Mouse (Mus musculus): ENCODE data around the gene Wfdc6a. TPM values are rescaled to one million over a fixed set of nuclear protein-coding genes. Genes with fewer than 3 reads are reported as not detected.
"Not testable (repeated sequence)": the region's sequence is repeated elsewhere in the genome, so short reads cannot be mapped to it uniquely, and the experiment has no call there.

Wfdc6a gene
- total and polyA plus RNA-seq, 2 experiments from 2014 or later: not detected

DNA sequence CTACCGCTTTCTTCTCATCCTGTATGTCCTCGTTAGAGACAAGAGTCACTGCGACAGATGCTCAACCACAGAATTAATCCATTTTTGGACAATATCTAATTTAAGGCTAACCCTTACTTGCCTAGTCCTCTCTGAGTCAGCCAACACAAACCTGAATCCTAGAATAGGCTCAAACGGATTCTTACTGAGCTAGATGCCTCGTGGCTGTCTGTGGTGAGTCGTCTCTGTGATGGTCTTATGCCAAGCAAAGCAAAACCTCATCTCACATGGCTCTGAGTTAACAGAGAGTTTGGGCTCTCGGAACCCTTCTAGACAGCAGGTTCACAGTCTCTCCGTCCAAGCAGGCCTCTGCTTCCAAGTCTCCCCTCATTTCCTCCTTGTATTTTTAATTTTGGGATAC lies 19.2 kb upstream of the Wfdc6a start:
- ATAC-seq (ENCODE audit: low FRiP score) (no peak), DNase-seq (ENCODE audit: low spot score) (no peak)
- 97% methylated on average over 8 of the region's 8 CpGs for WGBS
- H3K4me3 ChIP-seq (ENCODE audit: low read depth, low read length): no peak overlapping the region
- no peak overlapping the region for H3K27ac ChIP-seq (ENCODE audit: low read depth, low read length)
- no peak overlapping the region for H3K9ac ChIP-seq (replicated peaks; ENCODE audit: low read length, poor library complexity, severe bottlenecking)
- H3K36me3 ChIP-seq (ENCODE audit: insufficient read depth, low read length): no peaks in the 10 kb centered on the region
- H3K27me3 ChIP-seq (ENCODE audit: insufficient read depth, low read length): no peaks in the 10 kb centered on the region
- no peaks in the 10 kb centered on the region for H3K9me3 ChIP-seq (ENCODE audit: low read length)
- TF ChIP-seq CTCF (IDR thresholded peaks at IDR 0.05): no peak
- H3K4me2 ChIP-seq (ENCODE audit: low read depth, low read length, poor library complexity, severe bottlenecking): no peak overlapping the region
- no peaks in the 10 kb centered on the region for H3K4me1 ChIP-seq (ENCODE audit: insufficient read depth, low read length)

DNA sequence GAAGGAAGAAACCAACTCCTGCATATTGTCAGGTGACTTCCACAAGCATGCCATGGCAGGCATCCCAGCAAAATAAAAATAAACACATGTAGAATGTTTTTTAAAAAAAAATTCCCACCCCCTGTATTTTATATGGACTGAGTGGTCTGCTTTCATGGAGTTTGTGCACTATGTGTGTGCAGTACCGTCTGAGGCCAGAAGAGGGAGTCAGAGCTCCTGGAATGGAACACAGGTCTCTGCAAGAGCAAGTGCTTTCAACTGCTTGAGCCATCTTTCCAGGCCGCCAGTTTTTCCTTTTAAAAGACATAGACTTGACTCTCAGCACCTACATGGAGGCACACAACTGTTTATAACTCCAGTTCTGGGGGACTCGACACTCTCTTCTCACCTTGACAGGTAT lies 18.2 kb upstream of the Wfdc6a start:
- no peaks in the 10 kb centered on the region for H3K4me1 ChIP-seq (ENCODE audit: insufficient read depth, low read length)
- 92% methylated on average over 3 of the region's 3 CpGs for WGBS
- no peak for ATAC-seq (ENCODE audit: low FRiP score)

DNA sequence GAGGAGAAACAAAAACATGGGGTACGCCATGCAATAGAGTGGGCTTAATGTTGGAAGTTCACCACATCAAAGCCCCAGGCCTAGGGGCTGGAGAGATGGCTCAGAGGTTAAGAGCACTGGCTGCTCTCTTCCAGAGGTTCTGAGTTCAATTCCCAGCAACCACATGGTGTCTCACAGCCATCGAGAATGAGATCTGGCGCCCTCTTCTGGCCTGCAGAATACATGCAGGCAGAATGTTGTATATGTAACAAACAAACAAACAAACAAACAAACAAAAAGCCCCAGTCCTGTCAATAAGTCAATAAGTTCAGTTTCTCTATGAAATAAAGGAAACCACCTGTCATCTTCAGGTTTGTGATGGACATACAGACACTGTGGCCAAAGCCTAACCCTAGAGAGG lies 14.9 kb upstream of the Wfdc6a start:
- Histone ChIP-seq H3K27me3 (ENCODE audit: insufficient read depth, low read length) (no peaks in the 10 kb centered on the region), H3K27ac (ENCODE audit: low read depth, low read length) (no peak overlapping the region), H3K9ac (replicated peaks; ENCODE audit: low read length, poor library complexity, severe bottlenecking) (no peak overlapping the region), H3K4me3 (ENCODE audit: low read depth, low read length) (no peak overlapping the region), H3K4me2 (ENCODE audit: low read depth, low read length, poor library complexity, severe bottlenecking) (no peak overlapping the region), H3K36me3 (ENCODE audit: insufficient read depth, low read length) (no peaks in the 10 kb centered on the region), H3K4me1 (ENCODE audit: insufficient read depth, low read length) (no peaks in the 10 kb centered on the region), H3K9me3 (ENCODE audit: low read length) (no peaks in the 10 kb centered on the region)
- TF ChIP-seq CTCF (IDR thresholded peaks at IDR 0.05): peak; percentile 32; the same call in 1 of the 2 replicates
- no peak for ATAC-seq (ENCODE audit: low FRiP score)
- 65% methylated on average over 3 of the region's 3 CpGs for WGBS
- no peak for DNase-seq (ENCODE audit: low spot score)

More for the DNA sequence above, 18.2 kb upstream of the Wfdc6a start:
- Histone ChIP-seq H3K27me3 (ENCODE audit: insufficient read depth, low read length) (no peaks in the 10 kb centered on the region), H3K9ac (replicated peaks; ENCODE audit: low read length, poor library complexity, severe bottlenecking) (no peak overlapping the region), H3K36me3 (ENCODE audit: insufficient read depth, low read length) (no peaks in the 10 kb centered on the region), H3K4me2 (ENCODE audit: low read depth, low read length, poor library complexity, severe bottlenecking) (no peak overlapping the region), H3K27ac (ENCODE audit: low read depth, low read length) (no peak overlapping the region), H3K9me3 (ENCODE audit: low read length) (no peaks in the 10 kb centered on the region), H3K4me3 (ENCODE audit: low read depth, low read length) (no peak overlapping the region)
- TF ChIP-seq CTCF (IDR thresholded peaks at IDR 0.05): peak; percentile 11; the same call in 1 of the 2 replicates
- no peak for DNase-seq (ENCODE audit: low spot score)

DNA sequence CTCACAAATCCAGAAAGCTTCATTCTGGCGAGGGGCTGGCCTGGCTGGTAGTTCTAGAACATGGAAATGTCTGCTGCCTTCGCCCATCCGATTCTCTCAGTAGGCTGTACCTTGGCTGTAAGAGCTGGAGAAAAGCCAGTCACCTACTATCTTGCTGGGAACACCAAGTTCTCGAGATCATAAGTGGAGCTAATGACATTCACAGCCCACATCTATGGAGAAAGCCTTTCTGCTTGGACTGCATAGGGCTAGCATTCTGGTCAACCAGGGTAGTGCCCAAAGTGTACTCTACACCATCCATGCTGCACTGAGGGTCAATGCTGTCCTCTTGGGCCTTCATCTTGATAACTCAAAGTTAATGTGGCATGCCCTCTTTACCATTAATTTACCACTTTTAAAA lies 8.2 kb upstream of the Wfdc6a start, which contains the start of gene Eppin:
TSS of gene Eppin (minus strand) at position 101 of the 400 bp plus-strand sequence.
- ATAC-seq (ENCODE audit: low FRiP score) (no peak), DNase-seq (ENCODE audit: low spot score) (no peak)
- no peaks in the 10 kb centered on the region for H3K4me1 ChIP-seq (ENCODE audit: insufficient read depth, low read length)
- no peak within 1 kb of the TSS for H3K4me2 ChIP-seq (ENCODE audit: low read depth, low read length, poor library complexity, severe bottlenecking)
- no peak within 1 kb of the TSS for H3K27ac ChIP-seq (ENCODE audit: low read depth, low read length)
- no peak within 1 kb of the TSS for H3K4me3 ChIP-seq (ENCODE audit: low read depth, low read length)
- no peaks in the 10 kb centered on the region for H3K36me3 ChIP-seq (ENCODE audit: insufficient read depth, low read length)
- H3K9ac ChIP-seq (replicated peaks; ENCODE audit: low read length, poor library complexity, severe bottlenecking): no peak within 1 kb of the TSS
- TF ChIP-seq CTCF (IDR thresholded peaks at IDR 0.05): no peak
- H3K9me3 ChIP-seq (ENCODE audit: low read length): no peaks in the 10 kb centered on the region
- H3K27me3 ChIP-seq (ENCODE audit: insufficient read depth, low read length): no peaks in the 10 kb centered on the region
- 83% methylated on average over 4 of the region's 4 CpGs for WGBS

DNA sequence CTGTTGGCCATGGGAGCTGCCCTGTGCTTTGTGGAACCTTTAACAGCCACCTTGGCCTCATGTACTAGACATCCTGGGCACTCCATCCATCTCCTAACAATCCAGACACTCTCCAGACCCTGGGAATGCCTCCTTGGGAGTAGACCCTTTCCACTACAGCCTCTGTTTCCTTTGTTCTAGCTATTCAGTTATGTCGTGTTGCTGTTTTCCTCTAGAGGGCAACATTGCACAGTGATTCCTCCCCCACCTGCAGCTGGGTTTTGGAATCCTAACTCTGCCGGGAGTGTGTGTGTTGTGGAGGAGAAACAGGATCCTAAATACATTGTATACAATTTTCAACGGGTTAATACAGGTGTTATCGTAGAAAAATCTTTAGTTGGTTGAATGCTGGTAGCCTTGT lies 6.8 kb upstream of the Wfdc6a start:
- Histone ChIP-seq H3K9me3 (ENCODE audit: low read length) (no peaks in the 10 kb centered on the region), H3K36me3 (ENCODE audit: insufficient read depth, low read length) (no peaks in the 10 kb centered on the region), H3K4me2 (ENCODE audit: low read depth, low read length, poor library complexity, severe bottlenecking) (no peak overlapping the region), H3K4me3 (ENCODE audit: low read depth, low read length) (no peak overlapping the region), H3K9ac (replicated peaks; ENCODE audit: low read length, poor library complexity, severe bottlenecking) (no peak overlapping the region; the same call in 1 of the 2 replicates), H3K4me1 (ENCODE audit: insufficient read depth, low read length) (no peaks in the 10 kb centered on the region), H3K27ac (ENCODE audit: low read depth, low read length) (no peak overlapping the region), H3K27me3 (ENCODE audit: insufficient read depth, low read length) (no peaks in the 10 kb centered on the region)
- no peak for ATAC-seq (ENCODE audit: low FRiP score)
- TF ChIP-seq CTCF (IDR thresholded peaks at IDR 0.05): peak; percentile 94
- 7% methylated on average over 4 of the region's 4 CpGs for WGBS
- peak; percentile 72 for DNase-seq (ENCODE audit: low spot score)

DNA sequence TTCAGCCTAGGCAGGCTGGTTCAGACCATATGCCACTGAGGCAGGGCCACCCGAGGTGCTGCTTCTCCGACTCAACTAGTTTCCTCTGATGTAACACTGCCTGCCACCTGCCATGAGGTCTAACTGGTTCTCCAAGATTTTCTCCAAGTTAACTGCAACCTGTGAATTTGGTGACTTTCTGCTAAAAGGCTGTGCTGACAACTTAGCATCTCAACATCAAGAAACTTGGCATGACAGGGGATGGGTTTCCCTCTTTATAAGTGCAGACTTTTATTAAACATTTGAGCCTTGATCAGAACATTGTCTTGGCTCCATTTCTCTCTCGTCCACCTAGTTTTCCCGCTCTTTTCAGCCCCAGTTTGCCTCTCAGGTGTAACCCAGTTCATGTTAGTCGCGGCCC lies 11.9 kb downstream of the Wfdc6a start, which contains the start of gene Spint3:
TSS of gene Spint3 (minus strand) at position 101 of the 400 bp plus-strand sequence.
- not testable (repeated sequence) for H3K4me1 ChIP-seq (ENCODE audit: insufficient read depth, low read length); H3K9me3 ChIP-seq (ENCODE audit: low read length); H3K9ac ChIP-seq (replicated peaks; ENCODE audit: low read length, poor library complexity, severe bottlenecking); H3K27ac ChIP-seq (ENCODE audit: low read depth, low read length); H3K36me3 ChIP-seq (ENCODE audit: insufficient read depth, low read length); H3K4me3 ChIP-seq (ENCODE audit: low read depth, low read length); H3K27me3 ChIP-seq (ENCODE audit: insufficient read depth, low read length); DNase-seq (ENCODE audit: low spot score); H3K4me2 ChIP-seq (ENCODE audit: low read depth, low read length, poor library complexity, severe bottlenecking); ATAC-seq (ENCODE audit: low FRiP score)
- 84% methylated on average over 6 of the region's 6 CpGs for WGBS

Data from midbrain, postnatal 0 days (tissue).